22 mouse cellular contexts compared by ENCODE assay signal in genomic region chr17:13741611-13742010, GRCm38 (mm10). TPM values are rescaled to one million over a fixed set of nuclear protein-coding genes. Genes with fewer than 3 reads are reported as not detected.
DNase-seq lines count a peak whose midpoint lies in the region; ATAC-seq and TF ChIP-seq lines count a peak whose summit lies in the region.
"Had no signal": no experiment of that assay in that cellular context is flagged by ENCODE, and none has a peak within 500 bp of the region (broad histone marks: within the 10 kb centered on the region; RNA-seq: fewer than 3 reads in every experiment).

No protein-coding gene starts in this region.

- DNase-seq in adrenal gland, adult 2 months: peak; percentile 0
- no peak for DNase-seq in adrenal gland, postnatal 10 days
- no peak for DNase-seq in heart, postnatal 0 days (ENCODE audit: low spot score)
- no peak for DNase-seq in heart, adult 2 months
- no peak for DNase-seq in limb, embryonic 10.5 days (ENCODE audit: low spot score)
- peak; percentile 22 for DNase-seq in stomach, postnatal 0 days (ENCODE audit: low spot score)
- DNase-seq in layer of hippocampus, adult 11-12 months (ENCODE audit: low spot score): no peak
- DNase-seq: adrenal gland, postnatal 25 days; B cell, adult 2 months; cerebellum, adult 18-20 months; cerebellum, adult 9-11 months; cerebellum, postnatal 36 days; forebrain, postnatal 0 days; gastrocnemius, postnatal 14 days had no signal

- intact Hi-C loops in heart, adult 2 months (cut with DNase I): no loop called here

- no peaks in the 10 kb centered on the region for H3K36me3 ChIP-seq in heart, postnatal 0 days (replicated peaks; ENCODE audit: control insufficient read depth, insufficient read depth, low read length)
- no peaks in the 10 kb centered on the region for H3K36me3 ChIP-seq in heart, adult 2 months (ENCODE audit: control insufficient read depth, insufficient read depth, low read length)
- no peaks in the 10 kb centered on the region for H3K36me3 ChIP-seq in limb, embryonic 10.5 days
- H3K36me3 ChIP-seq in stomach, postnatal 0 days (ENCODE audit: control insufficient read depth, insufficient read depth, low read length): no peaks in the 10 kb centered on the region
- H3K36me3 ChIP-seq: embryonic facial prominence, embryonic 10.5 days; G1E; heart, embryonic 12.5 days; hindbrain, embryonic 13.5 days had no signal

- no peak for TF ChIP-seq CTCF in heart, postnatal 0 days (IDR thresholded peaks at IDR 0.05; ENCODE audit: low read depth)
- TF ChIP-seq CTCF in heart, adult 2 months (IDR thresholded peaks at IDR 0.05): no peak
- TF ChIP-seq CTCF in stomach, postnatal 0 days (IDR thresholded peaks at IDR 0.05; ENCODE audit: low read depth): no peak

- no peak for TF ChIP-seq POLR2A in heart, adult 2 months (IDR thresholded peaks at IDR 0.05; ENCODE audit: insufficient read depth, low read depth, low read length)

- no peaks in the 10 kb centered on the region for H3K79me2 ChIP-seq in heart, adult 2 months (replicated peaks; ENCODE audit: control insufficient read depth, insufficient read depth, low read length)

- H3K9me3 ChIP-seq in heart, postnatal 0 days (replicated peaks; ENCODE audit: control insufficient read depth, low read length): no peaks in the 10 kb centered on the region
- H3K9me3 ChIP-seq in limb, embryonic 10.5 days (replicated peaks): no peaks in the 10 kb centered on the region
- H3K9me3 ChIP-seq in stomach, postnatal 0 days (ENCODE audit: control insufficient read depth, low read length): no peaks in the 10 kb centered on the region
- H3K9me3 ChIP-seq: embryonic facial prominence, embryonic 10.5 days; forebrain, embryonic 13.5 days; heart, embryonic 12.5 days; hindbrain, embryonic 13.5 days had no signal

- no peak for ATAC-seq in heart, postnatal 0 days (ENCODE audit: insufficient read depth, low read depth)
- no peak for ATAC-seq in stomach, postnatal 0 days (ENCODE audit: low FRiP score, low TSS enrichment)
- ATAC-seq: CD4-positive, CD25-positive, alpha-beta regulatory T cell, adult 4 months; forebrain, embryonic 13.5 days; forebrain, postnatal 0 days; hindbrain, postnatal 0 days had no signal

- 67% methylated on average over 7 of the region's 7 CpGs for WGBS in heart, postnatal 0 days
- 73% methylated on average over 7 of the region's 7 CpGs for WGBS in heart, adult 2 months
- 85% methylated on average over 7 of the region's 7 CpGs for WGBS in limb, embryonic 10.5 days
- WGBS in stomach, postnatal 0 days: 57% methylated on average over 7 of the region's 7 CpGs

- H3K4me3 ChIP-seq in heart, postnatal 0 days (ENCODE audit: low read depth, low read length): no peak overlapping the region
- no peak overlapping the region for H3K4me3 ChIP-seq in heart, adult 2 months
- no peak overlapping the region for H3K4me3 ChIP-seq in limb, embryonic 10.5 days
- no peak overlapping the region for H3K4me3 ChIP-seq in stomach, postnatal 0 days (ENCODE audit: low read depth, low read length)
- H3K4me3 ChIP-seq: embryonic facial prominence, embryonic 10.5 days; forebrain, embryonic 13.5 days; heart, embryonic 12.5 days; hindbrain, embryonic 13.5 days had no signal

- H3K4me2 ChIP-seq in heart, postnatal 0 days (ENCODE audit: low read depth, low read length): no peak overlapping the region
- no peak overlapping the region for H3K4me2 ChIP-seq in stomach, postnatal 0 days (replicated peaks; ENCODE audit: low read depth)
- H3K4me2 ChIP-seq: forebrain, embryonic 13.5 days; heart, embryonic 12.5 days; hindbrain, embryonic 13.5 days had no signal

- H3K27me3 ChIP-seq in heart, postnatal 0 days (ENCODE audit: control insufficient read depth, insufficient read depth, low read length): no peaks in the 10 kb centered on the region
- no peaks in the 10 kb centered on the region for H3K27me3 ChIP-seq in heart, adult 2 months (ENCODE audit: control insufficient read depth, insufficient read depth, low read length)
- no peaks in the 10 kb centered on the region for H3K27me3 ChIP-seq in limb, embryonic 10.5 days (ENCODE audit: low read depth, poor library complexity, severe bottlenecking)
- no peaks in the 10 kb centered on the region for H3K27me3 ChIP-seq in stomach, postnatal 0 days (ENCODE audit: control insufficient read depth, insufficient read depth, low read length)
- H3K27me3 ChIP-seq: forebrain, embryonic 13.5 days; heart, embryonic 12.5 days; hindbrain, embryonic 13.5 days had no signal

- H3K27ac ChIP-seq in heart, postnatal 0 days (ENCODE audit: low read depth): peak overlapping the region; percentile 56; the same call in 1 of the 2 replicates
- H3K27ac ChIP-seq in heart, adult 2 months: no peak overlapping the region
- 0 out of 2 replicates have a peak overlapping the region, but pooled peaks have one; percentile 67 for H3K27ac ChIP-seq in limb, embryonic 10.5 days
- H3K27ac ChIP-seq in stomach, postnatal 0 days (replicated peaks): peak overlapping the region; percentile 75
- H3K27ac ChIP-seq: forebrain, embryonic 13.5 days; hindbrain, embryonic 13.5 days; hindbrain, postnatal 0 days had no signal

- no peak for TF ChIP-seq EP300 in heart, postnatal 0 days (IDR thresholded peaks at IDR 0.05; ENCODE audit: low read depth)
- no peak for TF ChIP-seq EP300 in heart, adult 2 months (IDR thresholded peaks at IDR 0.05; ENCODE audit: insufficient read depth, low read depth, low read length)
- no peak for TF ChIP-seq EP300 in stomach, postnatal 0 days (optimal IDR thresholded peaks at IDR 0.05)

- H3K9ac ChIP-seq in heart, postnatal 0 days (replicated peaks; ENCODE audit: low read depth, low read length): no peak overlapping the region
- H3K9ac ChIP-seq in heart, adult 2 months (ENCODE audit: low read depth, low read length): no peak overlapping the region
- no peak overlapping the region for H3K9ac ChIP-seq in stomach, postnatal 0 days (ENCODE audit: low read length)
- H3K9ac ChIP-seq: forebrain, embryonic 13.5 days; forebrain, postnatal 0 days; heart, embryonic 12.5 days; hindbrain, embryonic 13.5 days had no signal

- H3K4me1 ChIP-seq in heart, postnatal 0 days (ENCODE audit: control insufficient read depth, insufficient read depth): peaks cover 22% of the 10 kb centered on the region
- H3K4me1 ChIP-seq in heart, adult 2 months (ENCODE audit: control insufficient read depth, insufficient read depth, low read length): peaks cover 17% of the 10 kb centered on the region
- peaks cover 49% of the 10 kb centered on the region for H3K4me1 ChIP-seq in limb, embryonic 10.5 days
- H3K4me1 ChIP-seq in stomach, postnatal 0 days (replicated peaks; ENCODE audit: control insufficient read depth, insufficient read depth): peaks cover 2% of the 10 kb centered on the region; the same call in 1 of the 2 replicates

RNA-seq across cellular contexts. Expression of gene Afdn, which starts 18.7 kb away (rescaled TPM):
- total RNA-seq in adrenal gland, adult 2 months (2021): 10 to 100 TPM; 67.6 to 84.8 TPM
- 18.9 and 19.5 TPM in 2 replicates for polyA plus RNA-seq in adrenal gland, adult 2 months (2012; rRNA removed)
- 100 to 1,000 TPM; 103 to 152 TPM for total RNA-seq in adrenal gland, postnatal 10 days (2021)
- 38.0 and 41.9 TPM in 2 replicates for total RNA-seq in heart, postnatal 0 days (2014; rRNA removed; ENCODE audit: low replicate concordance)
- 49.4 and 52.8 TPM in 2 replicates for polyA plus RNA-seq in heart, postnatal 0 days (2015; fragmentation: Nextera tagmentation; extraction: Ambion mirVana)
- total RNA-seq in heart, adult 2 months (2021): 10 to 100 TPM; 60.7 to 90.9 TPM
- polyA plus RNA-seq in heart, adult 2 months (2012; rRNA removed): 36.9 and 69.6 TPM in 2 replicates
- polyA plus RNA-seq in limb, embryonic 10.5 days (2016; fragmentation: Nextera tagmentation; extraction: Ambion mirVana): 65.6 and 70.2 TPM in 2 replicates
- 116 and 118 TPM in 2 replicates for polyA plus RNA-seq in stomach, postnatal 0 days (2015; fragmentation: Nextera tagmentation; extraction: Ambion mirVana)

RNA-seq across cellular contexts. Expression of gene Tcte2, which starts 20.0 kb away (rescaled TPM):
- total RNA-seq in adrenal gland, adult 2 months (2021): 1 to 10 TPM; 3.4 to 5.7 TPM
- polyA plus RNA-seq in adrenal gland, adult 2 months (2012; rRNA removed): 0.90 and 1.9 TPM in 2 replicates
- total RNA-seq in adrenal gland, postnatal 10 days (2021): 1 to 10 TPM; 2.6 to 4.1 TPM
- 0.58 and 0.92 TPM in 2 replicates for total RNA-seq in heart, postnatal 0 days (2014; rRNA removed; ENCODE audit: low replicate concordance)
- polyA plus RNA-seq in heart, postnatal 0 days (2015; fragmentation: Nextera tagmentation; extraction: Ambion mirVana): 4.3 and 4.5 TPM in 2 replicates
- 1 to 10 TPM; 3.8 to 6.3 TPM for total RNA-seq in heart, adult 2 months (2021)
- polyA plus RNA-seq in heart, adult 2 months (2012; rRNA removed): 2.5 and 3.5 TPM in 2 replicates
- 2.6 and 3.3 TPM in 2 replicates for polyA plus RNA-seq in limb, embryonic 10.5 days (2016; fragmentation: Nextera tagmentation; extraction: Ambion mirVana)
- polyA plus RNA-seq in stomach, postnatal 0 days (2015; fragmentation: Nextera tagmentation; extraction: Ambion mirVana): 3.3 and 3.6 TPM in 2 replicates
- total RNA-seq: hematopoietic stem cell, adult 5-6 weeks had no signal
- polyA plus RNA-seq: CD4-positive, CD25-positive, alpha-beta regulatory T cell, adult 4 months; G1E had no signal

Comparison
In these comparisons a context has a peak if more than half of its experiments do, and no peak if none do; other contexts are left out.
1. DNase-seq: peak in adrenal gland, adult 2 months (single experiment) and stomach, postnatal 0 days (single experiment); none in adrenal gland, postnatal 10 days (single experiment), heart, postnatal 0 days (single experiment), heart, adult 2 months (0 of 2), limb, embryonic 10.5 days (single experiment) and layer of hippocampus, adult 11-12 months (single experiment).